Mouse (Mus musculus) heart, embryonic 16.5 days (tissue): ENCODE data around the gene Disp2. TPM values are rescaled to one million over a fixed set of nuclear protein-coding genes. Genes with fewer than 3 reads are reported as not detected.

Experiments used
- ATAC-seq: fragments of 200-750 bp; cut with Nextera tagmentation; replicated peaks from 2 replicates; pipeline ENCODE4 v1.8.0; 2017; ENCODE audit warnings: moderate number of reproducible peaks; ENCODE audit not compliant: insufficient read depth, low FRiP score; ENCODE audit errors: extremely low read depth
- H3K27ac ChIP-seq: fragments of 300-500 bp; sonication (generic); 2 replicates; pipeline ENCODE4 v1.5.1; 2014; ENCODE audit warnings: mild to moderate bottlenecking, low read length, control low read depth, moderate library complexity
- H3K27me3 ChIP-seq: fragments of 300-500 bp; sonication (generic); 2 replicates; pipeline ENCODE4 v1.6.1; 2014; ENCODE audit warnings: low read length, mixed read lengths; ENCODE audit not compliant: control insufficient read depth, insufficient read depth
- H3K36me3 ChIP-seq: fragments of 300-500 bp; sonication (generic); 2 replicates; pipeline ENCODE4 v1.6.1; 2014; ENCODE audit not compliant: control insufficient read depth, insufficient read depth
- H3K4me1 ChIP-seq: fragments of 300-500 bp; sonication (generic); 2 replicates; pipeline ENCODE4 v1.6.1; 2014; ENCODE audit warnings: low read length, mixed read lengths; ENCODE audit not compliant: control insufficient read depth, insufficient read depth
- H3K4me2 ChIP-seq: fragments of 300-500 bp; sonication (generic); 2 replicates; pipeline ENCODE4 v1.6.1; 2014; ENCODE audit warnings: low read depth, mild to moderate bottlenecking, control low read depth, low read length
- H3K4me3 ChIP-seq: fragments of 300-500 bp; sonication (generic); 2 replicates; pipeline ENCODE4 v1.5.1; 2014; ENCODE audit warnings: mild to moderate bottlenecking, control low read depth, low read length
- H3K9ac ChIP-seq: fragments of 300-500 bp; sonication (generic); 2 replicates; pipeline ENCODE4 v1.6.1; 2014; ENCODE audit warnings: low read length, control low read depth
- H3K9me3 ChIP-seq: fragments of 300-500 bp; sonication (generic); replicated peaks from 2 replicates; pipeline ENCODE4 v1.6.1; 2016; ENCODE audit warnings: low read length; ENCODE audit not compliant: control insufficient read depth
- WGBS: fragments of 180-500 bp; shearing (Covaris S2); extraction: QIAGEN DNeasy Blood & Tissue Kit; methylation state at CpG from one replicate; pipeline ENCODE4 v1.1.7; 2014; 5-methylcytosine and 5-hydroxymethylcytosine counted together
- polyA plus RNA-seq: library from polyadenylated mRNA; unstranded; fragments of >200 nt; fragmentation: Nextera tagmentation; extraction: Ambion mirVana; gene quantifications from 2 replicates; pipeline ENCODE4 v1.2.1, GENCODE M21; 2015

The Disp2 gene
- polyA plus RNA-seq, 1 experiment from 2014 or later: 0.24 TPM

DNA sequence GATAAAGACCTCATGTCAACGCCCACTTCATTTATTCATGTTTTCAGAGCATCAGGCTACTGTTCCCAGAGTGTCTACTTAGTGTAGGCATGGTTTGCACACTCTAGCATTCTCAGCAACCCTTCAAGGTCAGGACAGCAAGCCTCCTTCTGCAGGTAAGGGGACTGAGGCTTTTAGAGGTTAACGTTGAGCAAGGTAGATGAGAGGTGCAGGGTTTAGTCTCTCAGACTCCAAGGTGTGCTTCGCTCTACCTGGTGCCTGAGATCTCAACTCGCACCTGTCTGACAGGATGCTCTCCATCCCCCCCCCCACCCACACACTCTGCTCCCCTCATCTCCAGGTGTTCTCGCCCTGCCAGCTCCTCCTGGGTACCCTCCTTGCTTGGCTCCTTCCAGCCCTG lies 25.4 kb upstream of the Disp2 start:
- Histone ChIP-seq H3K9me3 (no peaks in the 10 kb centered on the region), H3K27me3 (no peaks in the 10 kb centered on the region), H3K4me1 (peaks cover 37% of the 10 kb centered on the region), H3K4me2 (no peak overlapping the region), H3K27ac (no peak overlapping the region), H3K36me3 (peaks cover 1% of the 10 kb centered on the region), H3K9ac (no peak overlapping the region), H3K4me3 (no peak overlapping the region)
- ATAC-seq: no peak
- 77% methylated on average over 5 of the region's 5 CpGs for WGBS

DNA sequence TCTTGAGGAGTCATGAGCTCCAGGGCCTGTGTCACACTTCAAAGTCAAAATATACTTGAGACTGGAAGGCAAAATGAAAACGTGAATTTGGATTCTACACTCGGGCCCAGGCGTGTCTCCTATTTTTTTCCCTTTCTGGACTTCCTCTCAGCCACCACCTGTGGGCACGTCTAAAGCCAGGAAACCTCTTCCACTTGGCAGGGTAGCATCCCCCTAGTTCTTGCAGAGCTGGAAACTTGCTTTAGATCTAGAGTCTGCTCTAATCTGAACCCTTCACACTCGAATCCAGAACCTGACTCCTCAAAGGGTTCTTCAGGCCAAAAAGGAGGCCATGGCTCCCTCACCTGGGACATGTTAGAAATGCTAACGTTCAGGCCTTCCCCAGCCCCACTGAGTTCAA lies 24.1 kb upstream of the Disp2 start:
- no peaks in the 10 kb centered on the region for H3K27me3 ChIP-seq
- 77% methylated on average over 6 of the region's 6 CpGs for WGBS
- H3K4me2 ChIP-seq: no peak overlapping the region
- H3K4me1 ChIP-seq: peaks cover 36% of the 10 kb centered on the region
- ATAC-seq: no peak
- H3K9ac ChIP-seq: no peak overlapping the region
- no peak overlapping the region for H3K27ac ChIP-seq
- no peaks in the 10 kb centered on the region for H3K9me3 ChIP-seq
- no peak overlapping the region for H3K4me3 ChIP-seq
- H3K36me3 ChIP-seq: no peaks in the 10 kb centered on the region

DNA sequence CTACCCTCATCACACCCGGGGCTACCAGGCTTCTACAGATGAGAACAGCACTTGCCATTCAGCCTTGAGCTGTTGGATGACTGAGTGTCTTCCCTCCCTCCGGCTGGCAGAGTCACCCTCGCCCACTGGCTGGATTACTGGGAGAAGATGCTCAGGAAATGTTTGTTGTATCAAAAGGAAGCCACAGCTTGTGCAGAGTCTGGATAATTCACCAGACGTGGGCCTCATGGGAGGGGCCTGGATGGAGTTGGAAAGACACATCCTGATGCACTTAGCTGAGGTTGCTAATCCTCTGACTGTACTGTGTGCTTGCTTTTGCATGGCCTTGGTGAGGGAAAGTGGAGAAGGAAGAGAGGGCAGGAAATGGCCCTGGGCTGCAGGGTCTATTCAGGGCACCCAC lies 23.4 kb upstream of the Disp2 start:
- H3K4me1 ChIP-seq: peaks cover 39% of the 10 kb centered on the region
- H3K36me3 ChIP-seq: no peaks in the 10 kb centered on the region
- H3K4me2 ChIP-seq: no peak overlapping the region
- no peaks in the 10 kb centered on the region for H3K9me3 ChIP-seq
- H3K27me3 ChIP-seq: no peaks in the 10 kb centered on the region
- 73% methylated on average over 4 of the region's 4 CpGs for WGBS
- no peak overlapping the region for H3K4me3 ChIP-seq
- H3K9ac ChIP-seq: no peak overlapping the region
- H3K27ac ChIP-seq: no peak overlapping the region
- ATAC-seq: no peak

DNA sequence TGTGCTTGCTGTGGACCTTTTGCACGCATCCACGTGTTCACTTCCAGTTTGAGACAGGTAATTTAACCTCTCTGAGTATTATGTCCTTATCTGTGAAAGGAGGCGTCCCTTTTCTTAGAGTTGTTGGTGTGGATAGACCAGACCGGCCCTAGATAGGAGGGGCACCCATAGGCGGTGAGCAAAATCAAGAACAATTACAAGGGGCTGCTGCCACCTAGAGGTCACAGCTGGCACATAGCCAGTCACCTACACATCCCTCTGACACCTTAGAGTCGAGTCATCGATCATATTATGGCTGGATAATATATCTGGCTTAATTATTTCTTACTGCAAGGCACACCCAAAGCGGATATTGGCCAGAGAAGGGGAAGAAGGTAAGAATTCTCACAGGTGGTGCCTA lies 19.7 kb upstream of the Disp2 start:
- no peaks in the 10 kb centered on the region for H3K36me3 ChIP-seq
- no peaks in the 10 kb centered on the region for H3K27me3 ChIP-seq
- H3K4me2 ChIP-seq: peak overlapping the region; percentile 29; the same call in 1 of the 2 replicates
- peaks cover 50% of the 10 kb centered on the region for H3K4me1 ChIP-seq
- ATAC-seq: no peak
- no peak overlapping the region for H3K9ac ChIP-seq
- H3K4me3 ChIP-seq: no peak overlapping the region
- WGBS: 12% methylated on average over 8 of the region's 8 CpGs
- no peaks in the 10 kb centered on the region for H3K9me3 ChIP-seq
- H3K27ac ChIP-seq: no peak overlapping the region

DNA sequence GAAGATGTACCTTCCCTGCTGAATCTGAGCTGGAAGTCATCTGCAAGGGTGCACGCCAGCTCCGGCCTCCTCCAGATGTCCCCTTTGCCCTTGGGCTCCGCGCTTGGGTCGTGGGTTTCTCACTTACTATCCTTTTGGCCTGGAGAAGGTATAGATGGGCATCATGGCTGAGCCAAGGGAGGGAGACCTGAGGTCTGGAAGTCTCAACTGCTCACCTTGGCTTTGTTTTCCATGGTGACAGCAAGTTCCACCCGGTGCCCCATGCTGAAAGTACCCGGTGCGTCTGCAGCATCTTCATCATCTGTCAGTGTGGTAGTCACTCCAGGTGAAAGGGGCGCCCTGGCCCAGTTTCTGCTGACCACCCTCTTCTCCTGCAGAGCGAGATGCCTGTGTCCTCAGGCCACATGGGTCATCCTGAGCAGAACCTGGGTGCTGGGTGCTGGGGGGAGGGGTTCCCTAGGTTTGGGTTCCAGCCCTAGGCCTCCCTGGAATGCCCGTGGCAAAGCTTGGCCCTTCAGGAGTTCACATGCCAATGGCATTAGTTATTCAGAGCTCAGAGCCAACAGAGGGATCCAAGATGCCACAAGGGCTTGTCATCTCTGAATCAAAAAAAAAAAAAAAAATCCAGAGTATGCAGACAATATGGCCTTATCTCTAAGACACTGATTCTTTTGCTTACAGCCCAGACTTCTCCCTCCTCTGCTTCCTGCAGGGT lies 19.1 kb upstream of the Disp2 start:
- ATAC-seq: no peak
- no peaks in the 10 kb centered on the region for H3K9me3 ChIP-seq
- peak overlapping the region; percentile 99; the same call in 1 of the 2 replicates for H3K27ac ChIP-seq
- no peaks in the 10 kb centered on the region for H3K27me3 ChIP-seq
- H3K9ac ChIP-seq: peak overlapping the region; percentile 8; the same call in 1 of the 2 replicates
- no peaks in the 10 kb centered on the region for H3K36me3 ChIP-seq
- peaks cover 50% of the 10 kb centered on the region for H3K4me1 ChIP-seq
- H3K4me2 ChIP-seq: no peak overlapping the region
- WGBS: 78% methylated on average over 11 of the region's 11 CpGs
- H3K4me3 ChIP-seq: no peak overlapping the region

DNA sequence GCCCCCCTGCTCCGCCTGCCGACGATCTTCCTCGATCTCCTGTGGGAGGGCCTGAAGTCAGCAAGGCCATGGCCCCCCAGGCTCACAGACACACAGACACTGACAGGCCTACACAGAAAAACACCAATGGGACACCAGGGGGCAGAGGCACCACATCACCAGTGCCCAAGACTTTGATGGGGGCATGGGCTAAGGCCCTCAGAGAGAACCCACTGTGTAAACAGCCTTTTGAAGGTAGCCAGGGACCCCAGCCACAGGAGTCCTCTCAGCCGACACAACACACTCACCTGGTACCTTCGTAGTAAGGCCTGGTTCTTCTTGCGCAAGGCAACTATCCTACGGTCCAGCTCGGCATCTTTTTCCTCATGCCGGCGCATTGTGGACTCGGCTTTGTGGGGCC lies 18.2 kb upstream of the Disp2 start:
- no peak for ATAC-seq
- 76% methylated on average over 12 of the region's 12 CpGs for WGBS
- Histone ChIP-seq H3K27me3 (no peaks in the 10 kb centered on the region), H3K27ac (peak overlapping the region; percentile 99), H3K9me3 (no peaks in the 10 kb centered on the region), H3K4me1 (peaks cover 50% of the 10 kb centered on the region), H3K36me3 (no peaks in the 10 kb centered on the region), H3K4me2 (peak overlapping the region; percentile 71), H3K4me3 (peak overlapping the region; percentile 42; the same call in 1 of the 2 replicates), H3K9ac (peak overlapping the region; percentile 63)

DNA sequence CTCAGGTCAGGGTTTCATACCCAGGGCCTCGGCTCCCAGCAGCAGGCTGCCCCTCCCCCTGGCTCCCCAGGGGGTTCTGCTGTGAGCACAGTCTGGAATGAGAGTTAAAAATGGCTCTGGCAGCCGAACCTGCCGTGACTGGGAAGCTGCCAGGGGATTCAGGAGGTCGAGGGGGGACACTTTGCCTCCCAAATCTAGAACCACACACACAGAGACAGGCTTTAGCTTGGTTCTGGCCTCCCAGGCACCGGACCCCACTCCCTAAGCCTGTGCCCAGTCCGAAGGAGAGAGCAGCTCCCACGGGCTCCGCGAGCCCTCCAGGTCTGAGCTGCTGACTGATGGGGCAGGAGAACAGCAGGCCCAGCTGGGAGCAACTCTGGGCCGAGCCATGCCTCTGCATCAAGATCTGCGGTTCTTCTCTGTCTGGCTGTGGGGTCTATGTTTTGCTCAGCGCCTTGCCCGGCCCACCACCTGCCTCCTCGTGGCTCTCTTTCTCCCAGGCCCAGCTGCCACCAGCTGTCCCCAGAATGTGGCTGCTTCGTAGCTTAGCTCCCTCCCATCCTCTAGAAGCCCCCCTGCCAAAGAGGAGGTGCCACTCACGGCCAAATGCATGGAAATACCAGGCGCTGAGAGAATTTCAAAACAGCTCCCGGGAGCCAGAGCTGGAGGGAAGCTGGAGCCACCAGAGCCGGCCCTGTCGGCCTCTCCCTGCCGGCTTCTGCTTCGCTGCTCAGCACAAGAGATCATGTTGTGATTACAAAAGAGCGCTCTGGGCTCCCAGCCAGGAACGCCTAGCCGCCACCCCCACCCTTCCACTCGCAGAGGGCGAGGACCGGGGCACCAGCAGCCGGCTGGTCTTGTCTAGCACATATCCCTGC lies 17.4 kb upstream of the Disp2 start, which contains the start of gene Ccdc9b:
TSS of gene Ccdc9b (minus strand) at position 756 of the 878 bp plus-strand sequence.
- Histone ChIP-seq H3K4me1 (peaks cover 52% of the 10 kb centered on the region), H3K27me3 (no peaks in the 10 kb centered on the region)
- 7% methylated on average over 29 of the region's 29 CpGs for WGBS

DNA sequence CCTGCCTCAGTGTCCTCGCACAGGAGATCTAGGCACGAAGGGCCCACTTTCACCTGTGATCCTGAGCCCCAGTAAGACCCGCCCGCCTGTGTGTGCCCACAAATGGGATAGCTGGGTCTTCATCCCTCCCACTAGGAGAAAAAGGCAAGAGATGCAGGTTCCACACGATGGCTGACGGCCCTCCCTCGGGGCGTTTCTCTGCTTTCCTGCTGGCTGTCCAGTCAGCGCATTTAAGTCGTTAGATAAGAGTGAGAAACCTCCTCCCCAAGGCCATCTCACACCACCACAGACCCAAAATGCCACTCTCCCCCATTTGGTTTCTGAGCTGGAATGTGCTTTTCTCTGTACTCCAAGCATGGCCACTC lies 16.8 kb upstream of the Disp2 start:
- ATAC-seq: 0 out of 2 replicates have a peak, but pooled peaks have one; percentile 0
- H3K4me3 ChIP-seq: peak overlapping the region; percentile 42
- H3K27ac ChIP-seq: peak overlapping the region; percentile 99
- H3K27me3 ChIP-seq: no peaks in the 10 kb centered on the region
- no peaks in the 10 kb centered on the region for H3K9me3 ChIP-seq
- H3K4me1 ChIP-seq: peaks cover 52% of the 10 kb centered on the region
- 13% methylated on average over 10 of the region's 10 CpGs for WGBS
- H3K4me2 ChIP-seq: peak overlapping the region; percentile 71
- no peaks in the 10 kb centered on the region for H3K36me3 ChIP-seq
- H3K9ac ChIP-seq: peak overlapping the region; percentile 63

More for the DNA sequence above, 17.4 kb upstream of the Disp2 start, which contains the start of gene Ccdc9b:
- H3K27ac ChIP-seq: peak within 1 kb of the TSS; percentile 99
- H3K4me3 ChIP-seq: peak within 1 kb of the TSS; percentile 42
- H3K4me2 ChIP-seq: peak within 1 kb of the TSS; percentile 71
- H3K9me3 ChIP-seq: no peaks in the 10 kb centered on the region
- H3K36me3 ChIP-seq: no peaks in the 10 kb centered on the region
- peak within 1 kb of the TSS; percentile 63 for H3K9ac ChIP-seq
- ATAC-seq: peak; percentile 78

DNA sequence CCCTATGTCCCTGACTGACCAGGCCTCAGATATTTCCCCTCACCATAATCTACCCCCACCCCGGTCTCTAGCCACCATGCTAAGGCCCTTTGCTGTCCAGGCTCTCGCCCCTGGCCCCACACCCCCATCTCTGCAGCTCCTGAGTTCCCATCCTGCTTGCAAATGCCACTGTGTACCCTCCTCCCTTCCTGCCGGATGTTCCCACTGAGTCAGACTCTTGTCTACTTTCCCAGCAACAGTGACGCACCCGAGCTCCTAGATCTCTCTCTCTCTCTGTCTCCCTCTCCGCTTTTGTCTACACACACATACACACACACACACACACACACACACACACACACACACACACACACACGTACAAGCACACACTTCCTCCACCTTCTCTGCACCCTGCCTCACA lies 16.1 kb upstream of the Disp2 start:
- Histone ChIP-seq H3K4me2 (no peak overlapping the region), H3K9ac (peak overlapping the region; percentile 63), H3K36me3 (no peaks in the 10 kb centered on the region), H3K4me3 (no peak overlapping the region), H3K27me3 (no peaks in the 10 kb centered on the region), H3K4me1 (peaks cover 52% of the 10 kb centered on the region), H3K27ac (peak overlapping the region; percentile 99), H3K9me3 (no peaks in the 10 kb centered on the region)
- no peak for ATAC-seq
- 70% methylated on average over 7 of the region's 7 CpGs for WGBS
